Mouse (Mus musculus): ENCODE measurements around the gene Ece1.
A peak's percentile ranks its signal among the peaks of the same experiment; 100 is the strongest.

The Ece1 gene

DNA sequence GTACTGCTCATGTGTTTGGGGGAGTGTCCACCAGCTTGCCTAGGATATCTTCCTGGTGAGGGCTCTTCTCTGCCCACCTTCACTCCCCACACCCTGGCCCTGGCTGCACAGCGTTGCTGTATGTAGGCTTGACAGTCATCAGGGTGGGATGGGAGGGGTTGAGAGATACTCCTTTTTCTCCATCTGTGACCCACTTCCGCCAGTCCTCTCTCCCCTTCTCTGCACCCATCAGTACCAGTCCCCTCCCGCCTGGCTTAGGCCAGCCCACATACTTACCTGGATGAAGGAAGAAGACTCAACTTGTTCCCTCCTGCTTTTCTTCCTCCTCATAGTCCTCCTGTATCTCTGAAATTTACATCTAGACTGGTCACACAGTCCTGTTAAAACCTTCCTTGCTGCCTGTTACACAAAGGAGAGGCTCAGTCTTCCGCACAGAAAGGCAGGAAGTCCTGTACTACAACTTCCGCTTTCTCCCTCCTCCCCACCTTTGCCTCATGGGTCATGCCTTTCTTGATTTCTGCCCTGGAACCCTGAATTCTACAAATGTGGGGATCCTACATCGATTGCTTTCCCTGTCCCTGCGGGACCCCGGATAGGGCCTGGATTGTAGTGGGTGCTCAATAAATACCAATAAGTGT, 21.6 kb downstream of the Ece1 start:
- peak in 1 of 2 experiments; percentile 13 for DNase-seq

DNA sequence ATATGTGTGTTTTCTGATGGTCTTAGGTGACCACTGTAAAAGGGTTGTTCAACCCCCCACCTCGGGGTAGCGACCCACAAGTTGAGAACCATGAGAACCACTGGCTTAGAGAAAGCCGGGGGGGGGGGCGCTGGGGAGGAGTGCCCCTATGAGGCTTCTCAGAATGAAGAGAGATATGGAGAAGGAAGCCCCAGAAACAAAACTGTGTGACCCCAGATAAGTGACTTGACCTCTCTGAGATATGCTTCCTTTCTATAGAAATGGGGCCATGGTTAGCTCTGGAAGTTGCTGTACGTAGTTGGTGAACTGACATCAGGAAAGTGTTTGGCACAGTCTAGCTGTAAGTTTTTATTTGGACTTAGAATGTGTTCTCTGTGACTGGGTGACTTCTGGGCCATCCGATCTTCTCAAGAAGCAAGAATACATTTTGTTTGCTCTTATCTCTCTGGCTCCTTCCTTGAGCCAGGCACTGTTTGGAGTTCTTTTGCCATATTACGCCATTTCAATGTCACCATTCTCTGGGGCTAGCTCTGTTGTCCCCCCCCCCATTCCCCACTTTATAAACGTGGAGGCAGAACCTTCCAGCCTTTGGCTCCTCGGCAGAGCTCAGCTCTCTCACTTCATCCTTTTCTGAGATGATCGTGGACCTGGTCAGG, 25.4 kb downstream of the Ece1 start:
- DNase-seq, result no peak

DNA sequence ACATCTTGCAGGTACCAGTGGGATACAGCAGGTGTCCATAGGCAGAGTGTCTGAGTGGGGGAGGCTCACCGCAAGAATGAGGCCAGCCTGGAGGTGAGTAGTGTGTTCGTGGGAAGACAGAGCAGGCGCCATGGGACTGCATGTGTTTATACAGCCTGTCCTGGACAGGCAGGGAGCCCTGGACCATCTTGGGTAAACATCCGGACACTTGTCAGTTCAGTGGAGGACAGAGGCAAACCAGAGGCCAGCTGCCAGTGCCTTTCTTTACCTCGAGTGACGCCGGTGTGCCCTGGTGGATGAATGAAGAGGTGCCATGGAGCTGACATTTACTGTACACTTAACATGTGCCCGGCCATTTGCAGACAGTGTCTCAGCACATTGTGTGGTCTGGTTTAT, 26.0 kb downstream of the Ece1 start:
- DNase-seq, result no peak

DNA sequence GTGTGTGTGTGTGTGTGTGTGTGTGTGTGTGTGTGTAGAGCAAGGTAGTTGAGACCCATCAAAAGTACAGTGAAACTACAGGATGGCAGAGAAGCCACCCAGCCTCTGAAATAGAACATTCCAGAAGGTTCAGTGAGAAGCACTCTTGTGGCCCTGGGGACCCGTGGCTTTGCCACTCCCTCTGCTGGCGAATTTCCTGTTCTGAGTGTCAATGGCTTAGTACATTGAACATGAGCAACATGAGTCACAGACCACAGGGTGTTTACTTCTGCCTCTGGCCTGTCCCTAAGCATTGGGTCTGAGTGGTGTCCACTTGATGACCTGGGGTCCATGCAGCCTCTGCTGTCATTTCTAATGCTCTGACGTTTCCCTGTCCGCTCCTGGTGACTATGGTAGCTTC, 28.6 kb downstream of the Ece1 start:
- peak; percentile 45 to 54 for DNase-seq

DNA sequence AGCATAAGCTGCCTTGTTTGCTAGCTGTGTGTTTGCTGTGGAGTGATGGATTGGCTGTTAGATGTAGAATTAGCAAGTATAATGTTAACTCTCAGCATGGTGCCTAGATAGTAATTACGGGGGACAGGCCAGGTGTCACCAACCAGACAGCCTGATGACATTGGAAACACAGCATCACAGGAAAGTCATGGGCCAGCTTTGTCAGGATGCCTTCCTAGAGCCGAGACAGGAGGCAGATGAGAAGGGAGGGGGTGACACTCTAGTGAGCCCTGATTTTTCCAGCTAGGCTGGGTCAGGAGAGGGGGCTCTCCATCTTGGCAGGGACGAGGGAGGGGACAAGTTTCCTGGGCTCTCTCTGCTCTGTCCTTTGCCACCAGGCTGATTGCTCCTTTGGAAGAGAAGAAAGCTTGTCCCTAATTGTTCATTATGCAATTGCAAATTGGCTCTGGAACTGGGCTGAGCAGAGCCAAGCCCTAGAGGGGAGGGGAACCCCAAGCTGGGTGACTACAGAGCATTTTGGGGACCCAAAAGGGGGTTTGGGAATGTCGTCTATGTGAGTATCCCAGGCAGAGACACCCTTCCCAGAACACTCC, 29.6 kb downstream of the Ece1 start:
- no peak for DNase-seq

DNA sequence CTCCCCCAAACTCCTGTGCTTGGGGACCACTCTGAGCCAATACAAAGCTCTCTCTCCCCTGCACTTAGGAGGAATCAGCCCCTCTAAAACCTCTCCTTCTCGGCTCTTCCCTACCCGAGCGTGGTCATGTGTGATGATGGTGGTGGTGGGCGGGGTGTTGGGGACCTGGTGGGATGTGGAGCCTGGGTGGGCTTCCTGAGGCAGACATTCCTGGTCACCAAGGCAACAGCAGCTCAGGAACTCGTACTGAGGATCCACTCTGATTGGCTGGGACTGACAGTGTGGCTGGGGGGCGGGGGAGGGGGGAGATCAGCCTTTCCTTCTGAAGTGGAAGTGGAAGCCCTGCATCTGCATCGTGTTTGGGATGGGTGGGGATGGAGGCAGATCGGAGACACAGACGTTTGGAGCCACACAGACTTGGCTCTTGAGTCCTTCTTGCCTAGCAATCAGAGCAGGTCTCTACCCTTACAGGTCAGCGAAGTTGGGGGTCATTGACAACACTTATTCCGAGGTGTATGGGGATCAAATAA, 30.7 kb downstream of the Ece1 start:
- DNase-seq, result no peak

DNA sequence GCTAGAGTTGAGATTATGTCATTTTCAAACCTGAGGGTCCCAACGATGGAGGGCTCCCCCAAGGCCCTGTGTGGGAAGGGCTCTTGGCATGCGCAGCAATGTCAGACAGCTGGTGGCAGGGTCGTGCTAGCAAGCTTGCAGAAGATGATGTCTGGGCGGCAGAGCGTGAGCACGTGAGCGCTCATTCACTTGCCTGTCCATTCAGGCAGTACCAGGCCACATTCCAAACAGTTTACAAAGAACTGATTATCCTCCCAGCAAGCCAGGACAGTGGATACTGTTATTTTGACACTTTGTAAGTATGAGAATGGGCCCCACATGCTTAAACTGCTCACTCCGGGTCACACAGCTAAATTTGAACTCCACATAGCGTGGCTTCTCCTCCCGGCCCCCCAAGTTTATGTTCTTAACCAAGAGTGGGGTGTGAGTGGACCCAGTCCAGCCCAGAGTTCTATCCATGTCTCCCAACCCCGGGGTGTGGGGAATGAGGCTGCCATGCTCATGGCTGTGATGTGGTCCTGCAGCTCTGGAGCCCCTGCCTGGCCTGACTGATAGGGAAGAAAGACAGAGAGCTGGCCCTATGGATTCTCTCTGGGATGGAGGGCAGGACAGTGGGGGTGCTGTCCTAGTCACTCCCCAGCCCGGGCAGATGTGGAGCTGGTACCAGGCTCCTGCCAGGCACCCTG, 34.7 kb downstream of the Ece1 start:
- no peak for DNase-seq

DNA sequence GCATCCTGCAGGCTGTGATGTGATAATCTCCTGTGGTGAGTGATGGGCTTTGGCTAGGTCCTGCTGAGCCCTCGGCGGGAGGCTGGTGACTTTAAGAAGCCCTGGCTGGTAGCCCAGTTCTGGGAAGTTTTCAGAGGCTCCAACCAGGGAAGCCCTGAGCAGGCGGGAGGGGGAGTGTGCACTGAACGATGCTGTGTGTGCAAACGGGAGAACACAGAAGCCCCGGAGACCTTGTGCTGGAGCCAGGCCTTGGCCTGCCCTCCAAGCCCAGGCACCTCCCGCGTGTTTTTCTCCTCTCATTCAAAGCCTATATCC, 35.2 kb downstream of the Ece1 start:
- DNase-seq, result no peak

DNA sequence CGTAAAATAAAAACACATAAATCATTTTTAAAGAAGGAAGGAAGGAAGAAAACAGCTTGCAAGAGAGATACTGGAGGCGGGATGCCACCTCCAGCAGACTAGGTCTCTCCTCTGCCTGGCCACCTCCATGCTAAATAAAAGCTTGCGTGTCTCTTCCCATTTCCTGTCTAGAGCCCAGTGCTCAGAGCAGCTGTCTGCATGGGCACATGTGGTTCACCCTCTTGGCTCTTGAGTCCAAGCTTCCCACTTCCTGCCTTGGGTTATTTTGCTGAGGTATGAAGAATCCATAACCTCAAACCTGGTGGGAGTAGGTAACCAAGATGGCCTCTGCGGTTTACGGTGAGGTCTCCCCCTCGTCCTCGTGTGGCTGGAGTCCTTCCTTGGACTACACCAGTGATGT, 36.5 kb downstream of the Ece1 start:
- DNase-seq, result no peak

DNA sequence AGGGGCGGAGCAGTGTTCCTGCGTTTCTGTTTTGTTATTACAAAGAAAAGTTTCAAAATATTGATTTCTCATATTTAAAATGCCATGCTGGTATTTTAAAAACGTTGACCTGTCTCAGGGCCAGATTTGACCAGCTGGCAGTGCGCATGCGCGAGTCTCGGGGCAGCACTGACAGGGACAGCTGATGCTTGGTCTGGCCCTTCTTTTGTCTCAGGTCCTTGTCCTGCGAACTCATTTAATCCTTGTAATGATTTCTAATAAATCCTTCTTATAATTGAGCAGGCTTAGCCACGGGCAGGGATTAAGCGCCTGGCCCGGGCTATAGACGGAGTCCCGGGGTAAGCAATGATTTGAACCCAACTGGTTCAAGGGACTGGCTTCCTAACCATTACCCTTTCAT, 40.2 kb downstream of the Ece1 start:
- no peak for DNase-seq

DNA sequence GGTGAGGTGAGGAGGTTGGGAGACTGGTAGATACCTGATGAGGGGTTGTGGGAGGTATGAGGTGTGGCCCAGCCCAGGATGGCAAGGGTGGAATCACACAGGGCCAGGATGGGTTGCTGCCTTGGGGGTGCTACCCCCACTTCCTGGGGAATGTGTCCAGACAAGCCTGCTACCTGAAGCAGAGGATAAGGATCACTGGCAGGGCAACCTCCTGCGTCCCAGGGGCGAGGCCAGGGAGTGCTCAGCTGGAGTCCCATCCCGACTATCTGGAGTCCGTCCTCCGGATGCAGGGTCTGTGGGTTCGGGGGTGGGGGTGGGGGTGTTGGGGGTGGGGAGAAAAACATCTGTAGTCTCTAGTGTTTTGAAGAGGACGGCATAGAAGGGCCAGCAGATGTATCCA, 40.8 kb downstream of the Ece1 start:
- no peak for DNase-seq

DNA sequence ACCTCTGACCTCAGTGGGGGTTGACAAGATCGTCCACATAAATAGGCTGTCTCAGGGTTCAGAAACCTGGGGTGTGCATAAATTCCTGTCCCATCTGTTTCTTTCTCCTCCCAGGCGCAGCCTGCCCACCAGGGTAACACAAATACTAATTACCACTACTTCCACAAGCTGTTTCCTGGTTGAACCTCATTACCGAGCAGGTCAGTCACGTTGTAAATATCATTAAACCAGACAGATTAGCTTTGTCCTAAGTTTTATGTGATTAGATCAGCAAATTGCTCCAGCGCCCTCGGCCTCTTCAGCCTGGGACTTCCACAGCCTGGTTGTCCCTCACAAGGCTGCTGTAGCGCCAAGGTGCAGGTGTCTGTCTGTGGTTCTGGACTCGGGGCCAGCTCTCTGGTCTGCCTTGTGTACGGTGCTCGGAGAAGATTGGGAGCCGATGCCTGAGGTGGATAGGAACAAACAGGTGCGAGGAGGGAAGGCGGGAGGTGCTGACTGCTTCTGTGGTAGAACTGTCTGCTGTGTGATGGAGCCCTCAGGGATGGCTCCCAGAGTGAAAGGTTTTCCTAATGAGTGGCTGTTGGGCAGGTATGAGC, 43.0 kb downstream of the Ece1 start:
- DNase-seq, result no peak

DNA sequence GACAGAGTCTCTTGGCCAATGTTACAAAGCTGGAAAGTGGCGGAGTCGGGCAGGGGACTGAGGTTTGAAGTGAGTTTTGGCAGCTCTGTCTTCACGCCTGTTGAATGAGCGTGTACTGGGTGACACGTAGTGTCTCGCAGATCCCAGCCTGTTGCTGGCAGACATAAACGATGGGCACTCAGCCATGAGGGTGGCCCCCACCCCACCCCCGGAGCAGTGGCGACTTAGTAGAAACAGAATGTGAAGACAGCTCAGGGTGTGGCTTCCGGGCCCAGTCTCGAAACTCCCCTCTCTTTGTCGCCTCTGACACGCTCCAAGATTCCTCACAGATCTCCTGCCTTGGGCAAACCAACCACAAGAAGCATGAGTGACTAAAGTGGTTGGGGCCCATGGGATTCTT, 45.9 kb downstream of the Ece1 start:
- no peak for DNase-seq

DNA sequence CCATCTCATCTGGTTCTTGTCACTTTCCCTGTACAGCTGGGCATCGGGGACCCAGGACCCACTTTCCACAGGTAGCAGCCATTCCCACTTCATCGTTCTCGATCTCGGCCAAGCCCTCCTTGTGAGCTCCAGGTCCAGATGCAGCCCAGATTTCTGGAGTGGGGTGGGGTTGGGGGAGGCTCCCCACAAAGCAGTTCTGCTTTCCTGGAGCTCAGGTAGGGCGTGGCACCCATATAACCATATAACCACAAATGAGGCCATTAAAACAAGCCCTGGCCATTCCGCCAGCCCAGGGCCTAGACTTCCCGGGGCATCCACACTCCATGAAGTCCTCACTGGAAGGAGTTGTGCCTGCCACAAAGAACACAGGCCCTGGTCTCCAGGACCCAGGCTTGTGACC, 46.5 kb downstream of the Ece1 start:
- no peak for DNase-seq

DNA sequence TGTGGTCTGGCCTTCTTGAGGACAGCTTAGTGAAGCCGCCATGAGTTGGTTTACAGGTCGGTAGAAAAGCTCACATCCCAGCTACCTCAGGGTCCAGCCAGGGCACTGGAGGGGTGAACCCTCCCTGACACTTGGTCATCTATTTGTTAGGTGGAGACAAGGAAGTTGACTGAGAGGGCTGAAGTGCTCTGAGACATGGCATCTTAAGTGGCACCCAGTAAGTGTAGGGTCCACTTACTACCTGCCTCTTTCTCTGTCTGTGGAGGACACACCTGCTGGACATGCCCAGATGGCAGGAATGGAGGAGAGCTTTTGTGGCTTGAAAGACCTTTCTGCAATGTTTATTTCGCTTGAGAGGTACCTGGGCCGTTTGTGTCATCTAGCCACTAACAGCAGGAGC, 46.9 kb downstream of the Ece1 start:
- DNase-seq, result no peak

DNA sequence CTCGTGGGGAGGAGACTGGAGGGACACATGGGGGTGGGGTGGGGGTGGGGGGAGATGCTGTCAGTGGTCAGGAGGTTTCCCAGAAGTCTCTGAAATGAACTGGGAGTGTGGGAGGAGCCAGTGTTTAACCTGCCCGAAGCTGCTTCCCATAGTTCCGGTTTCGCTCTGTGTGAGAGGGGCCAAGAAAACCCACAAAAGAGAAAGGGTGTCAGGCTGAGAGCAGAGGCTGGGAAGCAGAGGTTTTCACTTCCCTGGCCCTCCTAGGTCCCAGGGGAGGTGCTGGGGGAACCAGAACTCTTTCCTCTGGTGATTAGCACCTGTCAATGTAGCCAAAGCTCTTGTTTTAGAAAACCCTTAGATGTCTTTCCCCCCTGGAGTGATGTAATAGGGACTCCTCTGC, 47.4 kb downstream of the Ece1 start:
- DNase-seq, result no peak

DNA sequence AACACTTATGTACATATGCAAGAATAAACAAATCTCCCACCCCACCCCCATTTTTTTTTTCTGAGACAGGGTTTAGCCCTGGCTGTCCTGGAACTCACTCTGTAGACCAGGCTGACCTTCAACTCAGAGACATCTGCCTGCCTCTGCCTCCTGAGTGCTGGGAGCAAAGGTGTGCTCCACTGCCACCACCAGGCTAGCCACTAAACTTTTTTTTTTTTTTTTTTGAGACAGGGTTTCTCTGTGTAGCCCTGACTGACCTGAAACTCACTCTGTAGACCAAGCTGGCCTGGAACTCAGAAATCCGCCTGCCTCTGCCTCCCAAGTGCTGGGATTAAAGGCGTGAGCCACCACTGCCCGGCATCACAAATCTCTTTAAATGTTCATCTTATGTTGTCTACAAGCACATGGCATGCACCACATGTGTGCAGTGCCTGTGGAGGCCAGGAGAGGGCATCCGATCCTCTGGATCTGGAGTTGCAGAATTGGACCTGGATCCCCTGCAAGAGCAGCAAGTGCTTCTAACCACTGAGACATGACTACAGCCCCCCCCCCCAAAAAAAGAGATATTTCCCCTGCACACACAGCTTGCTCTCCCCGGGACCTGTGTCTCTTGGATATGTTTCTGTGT, 48.5 kb downstream of the Ece1 start:
- DNase-seq, result no peak

DNA sequence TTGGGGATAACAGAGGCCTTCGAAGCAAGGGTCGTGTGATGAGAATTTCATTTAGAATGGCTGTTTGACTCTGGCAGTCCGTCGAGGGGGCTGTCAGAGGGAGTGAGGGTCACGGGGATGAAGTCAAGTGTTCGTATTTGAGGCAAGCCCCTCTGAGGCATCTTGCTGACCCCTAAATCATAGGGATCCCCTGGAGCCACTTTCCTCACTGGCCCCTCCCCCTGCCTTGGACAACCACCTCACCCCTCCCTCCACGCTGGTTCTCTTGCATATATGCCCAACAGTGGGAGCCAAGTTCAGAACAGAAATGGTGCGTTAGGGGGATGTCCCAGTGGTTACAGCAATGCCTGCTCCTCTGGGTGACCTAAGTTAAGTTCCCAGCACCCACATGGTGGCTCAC, 49.6 kb downstream of the Ece1 start:
- no peak for DNase-seq

DNA sequence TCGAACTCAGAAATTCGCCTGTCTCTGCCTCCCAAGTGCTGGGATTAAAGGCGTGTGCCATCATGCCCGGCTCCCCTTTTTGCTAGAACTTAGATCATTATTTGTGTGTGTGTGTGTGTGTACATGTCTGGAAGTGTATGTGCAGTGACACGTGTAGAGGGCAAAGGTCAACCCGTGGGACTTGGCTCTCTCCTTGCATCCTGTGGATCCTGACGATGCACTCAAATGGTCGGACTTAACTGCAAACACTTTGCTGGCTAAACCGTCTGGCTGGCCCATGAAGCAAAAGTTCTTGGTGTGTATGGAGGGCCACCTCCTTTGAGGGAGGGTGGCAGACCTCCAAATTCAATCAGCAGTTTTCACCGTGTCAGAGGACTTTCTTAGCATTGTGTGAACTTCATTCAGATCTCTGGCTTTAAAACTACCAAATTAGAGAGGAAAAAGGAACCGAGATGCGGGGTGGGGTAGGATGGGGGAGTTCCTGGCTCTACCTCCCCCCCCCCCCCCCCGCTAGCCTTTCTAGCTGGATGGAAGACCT, 50.8 kb downstream of the Ece1 start:
- DNase-seq, result no peak

DNA sequence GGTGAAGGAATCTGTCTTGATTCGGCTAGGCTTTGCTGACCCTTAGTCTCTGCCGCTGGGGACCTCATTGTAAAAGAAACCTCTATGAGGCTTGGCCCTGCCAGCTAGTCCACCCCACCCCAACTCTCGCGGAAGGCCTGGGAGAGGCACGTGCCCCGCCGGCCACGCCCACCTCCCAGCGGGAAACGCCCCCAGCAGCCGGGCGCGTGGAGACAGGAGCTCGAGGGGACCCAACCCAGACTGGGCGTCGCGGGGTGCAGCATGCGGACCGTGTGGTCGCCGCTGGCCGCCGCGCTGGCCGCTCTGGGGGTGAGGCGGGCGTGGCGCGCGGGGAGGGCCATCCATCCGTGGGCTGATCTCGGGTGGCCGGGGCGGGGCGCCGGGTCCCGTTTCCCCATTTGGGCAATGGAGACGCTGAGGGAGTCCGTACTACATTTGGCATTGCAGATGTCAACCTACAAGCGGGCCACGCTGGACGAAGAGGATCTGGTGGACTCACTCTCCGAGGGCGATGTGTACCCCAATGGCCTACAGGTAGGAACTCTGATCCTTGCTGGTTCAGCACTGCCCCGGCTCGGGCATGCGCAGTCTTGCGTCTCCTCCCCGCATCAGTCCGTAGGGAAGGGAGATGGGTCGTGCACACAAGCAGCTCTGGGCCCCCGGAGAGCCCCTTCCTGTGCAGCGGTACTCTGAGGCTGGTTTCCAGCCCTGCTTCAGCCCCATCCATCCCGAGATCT, 51.5 kb downstream of the Ece1 start:
- DNase-seq, result peak; percentile 60 to 72

DNA sequence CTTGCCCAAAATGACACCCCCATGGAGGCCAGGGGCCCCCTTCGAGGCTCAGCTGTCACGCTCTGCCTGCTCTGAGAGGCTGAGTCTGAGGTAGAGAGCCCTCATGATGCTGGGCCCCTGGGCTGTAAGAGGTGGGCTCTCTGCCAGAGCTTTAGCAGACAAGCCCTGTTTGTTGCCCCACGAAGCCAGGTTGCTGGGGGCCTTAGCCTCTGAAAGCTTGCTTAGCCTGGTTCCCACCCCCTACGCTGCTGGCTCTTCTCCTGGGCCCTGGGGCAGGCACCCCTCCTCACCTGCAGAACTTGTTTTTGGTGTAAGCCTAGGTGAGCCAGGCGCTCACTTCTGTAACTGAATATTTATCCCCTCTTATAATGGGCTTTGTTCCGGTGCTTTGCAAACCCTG, 55.6 kb downstream of the Ece1 start:
- DNase-seq, result no peak

DNA sequence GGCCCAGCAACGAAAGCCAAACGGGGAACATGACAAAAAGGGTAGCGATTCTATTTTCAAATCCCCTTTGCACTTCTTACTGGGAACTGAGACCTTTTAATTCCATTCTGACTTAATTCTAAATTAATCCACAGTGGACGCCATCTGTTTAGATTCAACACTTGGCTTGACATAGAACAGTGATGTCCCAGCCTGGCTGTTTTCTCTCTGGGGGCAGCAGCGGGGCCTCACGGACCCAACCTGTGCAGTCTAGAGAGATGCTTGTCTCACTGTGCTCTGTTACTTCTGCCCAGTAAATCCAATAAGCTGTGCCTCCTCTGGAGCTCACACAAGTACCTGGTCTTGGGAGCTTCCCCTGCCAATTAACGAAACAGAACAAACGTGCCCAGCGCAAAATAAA, 56.5 kb downstream of the Ece1 start:
- DNase-seq, result no peak

Measured in spleen, adult 18-20 months (tissue).